Mouse (Mus musculus): ENCODE results near the gene Tmem72. TPM values are rescaled to one million over a fixed set of nuclear protein-coding genes. Genes with fewer than 3 reads are reported as not detected.

Gene Tmem72
- total RNA-seq, 2 experiments from 2014 or later: 0.09 TPM; not detected in 1

Other genes with a start within 250 kb of the Tmem72 start
- gene Olfr211, start 227.8 kb downstream of the Tmem72 start, total RNA-seq (2015; ENCODE audit: low replicate concordance): not detected in 2 replicates
- not detected in 2 replicates for gene Olfr211, start 227.8 kb downstream of the Tmem72 start, total RNA-seq (2017; ENCODE audit: low replicate concordance)
- gene Olfr212, start 210.4 kb downstream of the Tmem72 start, total RNA-seq (2015; ENCODE audit: low replicate concordance): not detected in 2 replicates
- not detected in 2 replicates for gene Olfr212, start 210.4 kb downstream of the Tmem72 start, total RNA-seq (2017; ENCODE audit: low replicate concordance)
- gene Olfr213, start 178.5 kb downstream of the Tmem72 start, total RNA-seq (2015; ENCODE audit: low replicate concordance): not detected in 2 replicates
- gene Olfr213, start 178.5 kb downstream of the Tmem72 start, total RNA-seq (2017; ENCODE audit: low replicate concordance): 0.14 and 0.43 TPM in 2 replicates
- not detected in 2 replicates for gene Gm5580, start 165.8 kb downstream of the Tmem72 start, total RNA-seq (2015; ENCODE audit: low replicate concordance)
- gene Gm5580, start 165.8 kb downstream of the Tmem72 start, total RNA-seq (2017; ENCODE audit: low replicate concordance): not detected in 2 replicates
- not detected in 2 replicates for gene Olfr214, start 162.7 kb downstream of the Tmem72 start, total RNA-seq (2015; ENCODE audit: low replicate concordance)
- not detected in 2 replicates for gene Olfr214, start 162.7 kb downstream of the Tmem72 start, total RNA-seq (2017; ENCODE audit: low replicate concordance)
- not detected in 2 replicates for gene Olfr215, start 132.7 kb downstream of the Tmem72 start, total RNA-seq (2015; ENCODE audit: low replicate concordance)
- gene Olfr215, start 132.7 kb downstream of the Tmem72 start, total RNA-seq (2017; ENCODE audit: low replicate concordance): not detected in 2 replicates
- 18.6 and 21.1 TPM in 2 replicates for gene Zfp422, start 87.9 kb downstream of the Tmem72 start, total RNA-seq (2015; ENCODE audit: low replicate concordance)
- 3.9 and 8.5 TPM in 2 replicates for gene Zfp422, start 87.9 kb downstream of the Tmem72 start, total RNA-seq (2017; ENCODE audit: low replicate concordance)
- not detected in 2 replicates for gene Depp1, start 66.3 kb downstream of the Tmem72 start, total RNA-seq (2015; ENCODE audit: low replicate concordance)
- 0.77 TPM in 1 of 2 replicates, not detected in the other for gene Depp1, start 66.3 kb downstream of the Tmem72 start, total RNA-seq (2017; ENCODE audit: low replicate concordance)
- 18.6 and 21.1 TPM in 2 replicates for gene Rassf4, start 43.0 kb downstream of the Tmem72 start, total RNA-seq (2015; ENCODE audit: low replicate concordance)
- gene Rassf4, start 43.0 kb downstream of the Tmem72 start, total RNA-seq (2017; ENCODE audit: low replicate concordance): 9.5 and 13.4 TPM in 2 replicates